Mouse (Mus musculus) testis, adult 2 months (tissue): ENCODE data around the gene Sub1. TPM values are rescaled to one million over a fixed set of nuclear protein-coding genes. Genes with fewer than 3 reads are reported as not detected.

ENCODE experiments used
- H3K27ac ChIP-seq: fragments of 200-500 bp; 2 replicates; pipeline ENCODE4 v1.5.1; 2012; ENCODE audit warnings: low read depth, low read length; ENCODE audit not compliant: control insufficient read depth, insufficient read depth
- H3K27me3 ChIP-seq: fragments of 200-500 bp; 2 replicates; pipeline ENCODE4 v1.6.1; 2012; ENCODE audit warnings: mild to moderate bottlenecking, low read length, moderate library complexity; ENCODE audit not compliant: control insufficient read depth, insufficient read depth
- H3K36me3 ChIP-seq: fragments of 200-500 bp; 2 replicates; pipeline ENCODE4 v1.6.1; 2012; ENCODE audit warnings: mild to moderate bottlenecking, low read length; ENCODE audit not compliant: control insufficient read depth, insufficient read depth
- H3K4me1 ChIP-seq: fragments of 200-500 bp; 2 replicates; pipeline ENCODE4 v1.6.1; 2012; ENCODE audit warnings: low read length; ENCODE audit not compliant: control insufficient read depth, insufficient read depth
- H3K4me3 ChIP-seq: fragments of 200-500 bp; 2 replicates; pipeline ENCODE4 v1.5.1; 2012; ENCODE audit warnings: low read depth, mild to moderate bottlenecking, low read length, moderate library complexity, mixed read lengths; ENCODE audit not compliant: control insufficient read depth
- CTCF ChIP-seq: fragments of 200-500 bp; IDR thresholded peaks from 2 replicates; pipeline ENCODE4 v1.5.1; 2012; ENCODE audit warnings: low read depth, mild to moderate bottlenecking, inconsistent platforms, low read length, moderate library complexity; ENCODE audit not compliant: control insufficient read depth, insufficient read depth, insufficient replicate concordance
- POLR2A ChIP-seq: fragments of 200-500 bp; IDR thresholded peaks from 2 replicates; pipeline ENCODE4 v1.6.1; 2012; ENCODE audit warnings: low read depth, mild to moderate bottlenecking, inconsistent platforms, low read length, moderate library complexity; ENCODE audit not compliant: control insufficient read depth
- polyA plus RNA-seq: library from polyadenylated mRNA; depleted of rRNA; stranded (reverse); fragments of >200 nt; gene quantifications from 2 replicates; pipeline ENCODE4 v1.2.3, GENCODE M21; 2012

Sub1 gene
- polyA plus RNA-seq, 1 experiment: 26.3 TPM

DNA sequence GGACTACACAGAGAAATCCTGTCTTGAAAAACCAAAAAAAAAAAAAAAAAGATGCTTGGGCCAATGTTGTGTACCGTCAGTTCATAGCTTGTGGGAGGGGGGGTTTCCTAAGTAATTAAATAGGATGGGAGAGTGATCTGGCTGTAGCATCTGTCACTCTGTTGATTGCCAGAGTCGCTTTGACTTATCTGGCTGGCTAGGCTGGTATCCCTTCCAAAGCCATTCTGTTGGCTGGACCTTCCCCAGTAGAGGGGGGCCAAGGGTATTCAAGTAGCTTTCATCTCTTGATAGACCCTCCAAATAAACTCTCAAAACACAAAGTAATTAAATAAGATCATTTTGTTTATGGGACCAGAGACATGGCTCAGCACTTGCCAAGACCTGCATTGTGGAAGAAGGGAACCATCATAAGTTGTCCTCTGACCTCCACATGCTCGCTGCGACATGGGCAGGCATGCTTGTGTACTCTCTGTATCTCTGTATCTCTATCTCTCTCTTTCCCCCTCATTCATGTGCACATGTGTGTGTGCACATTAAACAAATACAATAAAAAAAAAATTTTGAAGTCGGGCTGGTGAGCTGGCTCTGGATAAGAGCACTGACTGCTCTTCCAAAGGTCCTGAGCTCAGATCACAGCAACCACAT lies 31.5 kb downstream of the Sub1 start:
- no peak overlapping the region for H3K4me3 ChIP-seq
- H3K27me3 ChIP-seq: no peaks in the 10 kb centered on the region
- TF ChIP-seq CTCF (no peak), POLR2A (no peak)
- no peaks in the 10 kb centered on the region; the same call in none of the 2 replicates for H3K4me1 ChIP-seq
- no peaks in the 10 kb centered on the region for H3K36me3 ChIP-seq
- H3K27ac ChIP-seq: no peak overlapping the region

DNA sequence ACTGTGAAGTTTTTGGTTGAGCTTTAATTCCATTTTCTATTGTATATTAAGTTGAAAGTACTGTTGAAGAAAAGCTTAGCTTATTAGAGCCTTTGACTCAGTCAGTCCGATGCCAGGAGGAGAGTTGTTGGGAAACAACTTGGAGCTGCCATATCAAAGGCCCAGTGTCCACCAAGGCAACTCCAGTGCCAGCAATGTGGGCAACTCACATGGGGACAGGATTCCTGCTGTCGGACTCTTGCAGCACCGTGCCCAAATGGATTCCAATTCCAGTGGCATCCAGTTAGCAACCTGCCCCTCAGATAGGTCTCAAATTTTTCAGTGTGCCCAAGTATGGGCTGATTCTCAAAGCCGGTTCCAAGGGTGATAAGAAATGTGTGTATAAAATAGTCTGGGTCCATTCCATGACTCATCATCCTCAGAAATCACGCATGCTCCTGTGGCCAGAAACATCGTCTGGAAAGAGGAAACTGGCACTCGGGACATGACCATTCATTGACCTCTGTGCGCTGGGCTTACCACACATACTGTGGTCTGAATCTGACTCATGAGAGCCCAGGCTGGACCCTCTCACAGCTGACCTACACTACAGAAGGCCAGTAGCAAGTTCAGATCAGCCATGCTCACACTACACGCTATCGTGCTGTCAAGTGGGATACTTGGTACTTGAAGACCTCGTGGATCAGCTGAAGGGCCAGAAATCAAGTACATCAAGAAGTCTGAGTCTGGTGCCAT lies 32.8 kb downstream of the Sub1 start:
- Histone ChIP-seq H3K36me3 (no peaks in the 10 kb centered on the region), H3K27ac (no peak overlapping the region), H3K4me3 (no peak overlapping the region), H3K27me3 (no peaks in the 10 kb centered on the region), H3K4me1 (no peaks in the 10 kb centered on the region; the same call in none of the 2 replicates)
- TF ChIP-seq CTCF (no peak), POLR2A (no peak)

DNA sequence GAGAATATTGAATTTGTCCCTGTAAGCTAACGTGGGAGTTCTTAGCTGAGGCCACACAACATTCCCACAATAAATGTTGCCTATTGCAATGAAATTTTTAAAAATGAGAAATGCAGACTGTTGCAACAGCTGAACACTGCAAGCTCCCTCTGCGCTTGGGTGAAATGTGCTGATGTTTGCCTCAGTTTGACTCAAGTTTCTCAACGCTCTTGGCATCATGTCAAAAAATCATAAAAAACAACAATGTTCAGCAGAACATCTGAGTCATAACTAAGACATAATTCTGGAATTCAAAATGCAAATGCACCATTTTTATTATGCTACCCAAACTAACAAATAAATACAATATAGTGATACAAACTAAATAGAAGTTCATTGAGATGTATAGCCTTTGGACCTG lies 37.1 kb downstream of the Sub1 start:
- no peak for TF ChIP-seq POLR2A
- TF ChIP-seq CTCF: no peak
- Histone ChIP-seq H3K4me3 (no peak overlapping the region), H3K4me1 (no peaks in the 10 kb centered on the region), H3K36me3 (no peaks in the 10 kb centered on the region), H3K27me3 (no peaks in the 10 kb centered on the region), H3K27ac (no peak overlapping the region)

DNA sequence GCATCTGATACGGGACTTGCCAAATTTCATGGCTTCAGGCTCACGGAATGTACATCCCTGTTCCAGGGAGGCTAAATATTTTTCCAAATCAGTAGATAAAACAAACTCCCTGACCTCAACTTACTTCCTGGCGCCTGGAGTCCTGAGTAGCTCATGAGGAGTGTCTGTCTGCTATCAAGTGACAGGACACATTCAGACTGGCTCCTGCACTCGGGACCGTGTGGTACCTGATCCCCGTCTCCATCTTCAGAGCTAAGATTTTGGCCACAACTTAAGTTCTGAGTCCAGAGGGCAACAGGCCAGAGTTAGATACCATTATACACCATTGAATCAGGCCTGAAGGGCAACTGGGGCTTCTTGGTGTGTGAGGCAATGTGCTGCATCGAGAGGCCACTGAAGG lies 40.7 kb downstream of the Sub1 start:
- Histone ChIP-seq H3K27me3 (no peaks in the 10 kb centered on the region), H3K27ac (no peak overlapping the region), H3K4me1 (no peaks in the 10 kb centered on the region), H3K36me3 (no peaks in the 10 kb centered on the region), H3K4me3 (no peak overlapping the region)
- no peak for TF ChIP-seq CTCF
- no peak for TF ChIP-seq POLR2A

DNA sequence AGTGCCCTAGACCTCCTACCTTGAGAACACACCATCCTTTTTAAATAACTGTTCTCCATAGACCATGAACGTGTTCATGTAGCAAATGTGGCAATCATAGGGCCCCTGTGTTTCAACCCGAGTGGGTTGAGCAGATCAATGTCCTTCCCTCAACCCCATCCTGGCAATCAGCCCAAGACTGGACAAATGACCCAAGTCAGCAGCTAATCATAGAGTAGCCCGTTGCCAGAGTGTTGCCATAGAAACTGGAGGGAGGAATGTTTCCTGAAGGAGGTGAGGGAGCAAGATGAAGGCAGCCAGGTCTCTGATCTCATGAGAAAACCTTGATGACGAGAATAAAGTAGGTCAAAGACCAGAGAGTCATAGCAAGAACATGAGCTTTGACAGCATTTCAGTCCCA lies 42.6 kb downstream of the Sub1 start:
- H3K27ac ChIP-seq: no peak overlapping the region
- TF ChIP-seq CTCF: no peak
- TF ChIP-seq POLR2A: no peak
- no peaks in the 10 kb centered on the region for H3K36me3 ChIP-seq
- no peaks in the 10 kb centered on the region for H3K4me1 ChIP-seq
- H3K4me3 ChIP-seq: no peak overlapping the region
- H3K27me3 ChIP-seq: no peaks in the 10 kb centered on the region

DNA sequence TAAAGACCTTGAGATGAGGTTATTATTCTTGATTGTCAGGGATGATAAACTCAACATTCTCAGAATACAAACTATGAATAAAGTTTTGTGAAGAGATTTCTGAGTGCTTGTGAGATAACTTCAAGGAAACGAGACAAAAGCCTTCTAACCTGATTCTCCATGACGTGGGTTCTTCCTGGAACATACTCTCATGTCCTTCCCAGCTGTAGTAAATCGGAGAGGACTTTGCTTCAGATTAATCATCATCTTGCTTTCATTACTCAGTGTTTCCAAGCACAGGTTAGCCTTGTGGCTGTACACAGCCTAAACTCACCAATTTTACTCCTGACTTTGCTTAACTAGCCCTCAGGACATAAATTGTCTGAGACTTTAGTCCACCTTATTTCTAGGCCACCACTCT lies 44.6 kb downstream of the Sub1 start:
- H3K4me3 ChIP-seq: no peak overlapping the region
- no peaks in the 10 kb centered on the region for H3K4me1 ChIP-seq
- H3K27me3 ChIP-seq: no peaks in the 10 kb centered on the region
- H3K36me3 ChIP-seq: no peaks in the 10 kb centered on the region
- no peak overlapping the region for H3K27ac ChIP-seq
- TF ChIP-seq CTCF (no peak), POLR2A (no peak)

DNA sequence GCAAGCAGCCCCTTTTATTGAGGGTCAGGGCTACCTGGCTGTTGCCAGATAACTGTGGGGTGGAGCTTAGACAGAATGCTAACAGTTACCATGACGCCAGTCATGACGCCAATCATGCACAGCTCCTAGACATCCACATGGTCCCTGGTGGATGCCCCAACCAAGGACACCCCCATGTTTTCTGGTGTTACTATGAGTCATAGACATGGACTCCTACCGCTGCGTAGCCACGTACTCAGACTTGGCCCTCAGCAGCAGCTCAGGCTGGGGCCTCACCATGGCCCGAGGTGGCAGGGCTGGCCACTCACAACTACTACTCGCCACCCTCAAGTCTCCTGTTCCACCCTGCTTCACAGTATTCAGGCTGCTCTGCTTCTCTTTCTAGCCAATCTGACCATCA lies 45.6 kb downstream of the Sub1 start:
- TF ChIP-seq CTCF (no peak), POLR2A (no peak)
- no peaks in the 10 kb centered on the region for H3K36me3 ChIP-seq
- H3K27ac ChIP-seq: no peak overlapping the region
- no peak overlapping the region for H3K4me3 ChIP-seq
- H3K4me1 ChIP-seq: no peaks in the 10 kb centered on the region
- no peaks in the 10 kb centered on the region for H3K27me3 ChIP-seq

DNA sequence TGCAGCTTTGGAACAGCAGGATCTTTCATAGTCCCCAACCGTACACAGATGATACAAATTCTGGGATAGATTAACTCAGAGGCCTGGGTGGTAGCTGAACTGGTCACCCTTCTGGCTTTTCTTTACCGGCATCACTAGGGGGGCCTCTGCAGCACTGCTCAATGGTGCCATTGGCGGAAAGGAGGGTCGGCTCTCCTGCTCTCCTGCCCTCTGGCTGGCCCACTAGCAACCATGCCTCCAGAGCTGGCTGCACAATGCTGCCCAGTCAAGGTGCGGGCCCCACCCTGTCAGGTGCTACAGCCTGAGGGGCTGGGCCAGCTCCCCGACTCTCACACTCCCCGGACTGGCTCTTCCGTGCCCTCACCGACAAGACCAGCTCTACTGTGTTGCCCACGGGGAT lies 46.6 kb downstream of the Sub1 start:
- no peak for TF ChIP-seq POLR2A
- TF ChIP-seq CTCF: no peak
- H3K4me1 ChIP-seq: no peaks in the 10 kb centered on the region
- no peak overlapping the region for H3K27ac ChIP-seq
- no peak overlapping the region for H3K4me3 ChIP-seq
- no peaks in the 10 kb centered on the region for H3K36me3 ChIP-seq
- no peaks in the 10 kb centered on the region for H3K27me3 ChIP-seq
